Mouse (Mus musculus) intestine, postnatal 0 days (tissue): ENCODE data around the gene Galns. TPM values are rescaled to one million over a fixed set of nuclear protein-coding genes. Genes with fewer than 3 reads are reported as not detected.

Experiments used
- ATAC-seq: fragments of 200-750 bp; cut with Nextera tagmentation; 2 replicates; pipeline ENCODE4 v1.8.0; 2017; ENCODE audit warnings: mild to moderate bottlenecking, moderate TSS enrichment, moderate library complexity
- H3K27ac ChIP-seq: fragments of 300-500 bp; sonication (generic); 2 replicates; pipeline ENCODE4 v1.5.1; 2014; ENCODE audit warnings: mild to moderate bottlenecking, low read depth, low read length, moderate library complexity
- H3K27me3 ChIP-seq: fragments of 300-500 bp; sonication (generic); replicated peaks from 2 replicates; pipeline ENCODE4 v1.6.1; 2014; ENCODE audit warnings: low read length, mixed read lengths; ENCODE audit not compliant: control insufficient read depth, insufficient read depth
- H3K36me3 ChIP-seq: fragments of 300-500 bp; sonication (generic); 2 replicates; pipeline ENCODE4 v1.6.1; 2014; ENCODE audit warnings: mild to moderate bottlenecking, moderate library complexity; ENCODE audit not compliant: control insufficient read depth, insufficient read depth
- H3K4me1 ChIP-seq: fragments of 300-500 bp; sonication (generic); replicated peaks from 2 replicates; pipeline ENCODE4 v1.6.1; 2014; ENCODE audit warnings: antibody characterized with exemption, low read length, mixed read lengths; ENCODE audit not compliant: control insufficient read depth, insufficient read depth
- H3K4me2 ChIP-seq: fragments of 300-500 bp; sonication (generic); replicated peaks from 2 replicates; pipeline ENCODE4 v1.6.1; 2014; ENCODE audit warnings: low read depth, mild to moderate bottlenecking, moderate library complexity
- H3K4me3 ChIP-seq: fragments of 300-500 bp; sonication (generic); 2 replicates; pipeline ENCODE4 v1.5.1; 2014; ENCODE audit warnings: low read depth, low read length
- H3K9ac ChIP-seq: fragments of 300-500 bp; sonication (generic); 2 replicates; pipeline ENCODE4 v1.6.1; 2014; ENCODE audit warnings: mild to moderate bottlenecking, low read depth, low read length
- H3K9me3 ChIP-seq: fragments of 300-500 bp; sonication (generic); 2 replicates; pipeline ENCODE4 v1.6.1; 2016; ENCODE audit warnings: mixed run types; ENCODE audit not compliant: control insufficient read depth
- CTCF ChIP-seq: sonication (generic); IDR thresholded peaks from 2 replicates; pipeline ENCODE4 v1.5.1; 2016; ENCODE audit warnings: low read depth, mild to moderate bottlenecking, control low read depth, antibody characterized with exemption, moderate library complexity
- WGBS: fragments of 180-500 bp; shearing (Covaris S2); extraction: QIAGEN DNeasy Blood & Tissue Kit; methylation state at CpG from one replicate; pipeline ENCODE4 v1.1.7; 2014; 5-methylcytosine and 5-hydroxymethylcytosine counted together
- polyA plus RNA-seq: library from polyadenylated mRNA; unstranded; fragments of >200 nt; fragmentation: Nextera tagmentation; extraction: Ambion mirVana; gene quantifications from 2 replicates; pipeline ENCODE4 v1.2.1, GENCODE M21; 2015

Galns gene
- polyA plus RNA-seq, 1 experiment from 2014 or later: 58.1 TPM

DNA sequence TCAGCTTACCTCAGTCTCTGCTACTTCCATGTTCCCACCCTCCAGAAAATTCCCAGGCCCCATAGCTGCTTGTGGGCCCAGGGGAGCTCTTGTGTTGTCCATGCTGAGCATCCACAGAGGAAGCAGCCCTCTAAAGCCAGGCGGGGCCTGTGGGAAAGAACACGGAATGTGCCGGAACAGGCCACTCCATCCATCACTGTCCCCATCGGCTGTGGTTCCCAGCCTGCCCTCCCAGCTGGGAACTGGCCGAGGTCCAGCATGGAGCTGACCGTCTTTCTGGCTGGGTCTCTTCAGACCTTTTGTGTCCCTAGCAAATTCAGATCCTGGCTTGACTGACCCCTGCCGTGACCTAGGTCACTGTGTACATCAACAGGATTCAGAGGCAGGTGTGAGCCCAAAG, 43.5 kb upstream of the Galns start:
- Histone ChIP-seq H3K36me3 (no peaks in the 10 kb centered on the region; the same call in 1 of the 2 replicates), H3K4me2 (no peak overlapping the region), H3K4me3 (no peak overlapping the region), H3K27me3 (no peaks in the 10 kb centered on the region), H3K27ac (no peak overlapping the region), H3K9me3 (no peaks in the 10 kb centered on the region), H3K9ac (no peak overlapping the region), H3K4me1 (no peaks in the 10 kb centered on the region)
- 49% methylated on average over 7 of the region's 7 CpGs for WGBS
- TF ChIP-seq CTCF: no peak
- ATAC-seq: no peak; the same call in 1 of the 2 replicates

DNA sequence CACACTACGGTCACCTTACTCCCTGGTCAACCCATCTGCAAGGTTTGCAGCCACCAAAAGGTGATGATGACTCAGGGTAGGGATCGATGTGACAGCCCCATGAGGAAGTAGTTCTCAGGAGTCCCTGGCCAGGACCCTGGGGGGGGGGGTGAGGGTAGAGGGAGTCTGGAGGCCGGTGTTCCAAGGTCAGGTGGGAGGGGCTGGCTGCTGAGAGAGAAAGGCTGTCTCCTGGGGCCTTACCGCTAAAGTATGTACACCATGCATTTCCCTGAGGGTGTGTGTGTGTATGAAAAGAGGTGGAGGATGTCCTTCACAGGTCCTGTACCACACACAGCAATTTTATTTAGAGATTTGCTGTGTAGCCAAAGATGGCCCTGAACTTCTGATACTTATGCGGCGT, 41.4 kb upstream of the Galns start:
- no peak for TF ChIP-seq CTCF
- Histone ChIP-seq H3K27me3 (no peaks in the 10 kb centered on the region), H3K27ac (no peak overlapping the region), H3K9me3 (no peaks in the 10 kb centered on the region), H3K4me1 (no peaks in the 10 kb centered on the region), H3K9ac (no peak overlapping the region), H3K4me3 (no peak overlapping the region), H3K36me3 (0 out of 2 replicates have a peak, but pooled peaks cover 4% of the 10 kb centered on the region), H3K4me2 (no peak overlapping the region)
- 36% methylated on average over 6 of the region's 6 CpGs for WGBS
- ATAC-seq: no peak

DNA sequence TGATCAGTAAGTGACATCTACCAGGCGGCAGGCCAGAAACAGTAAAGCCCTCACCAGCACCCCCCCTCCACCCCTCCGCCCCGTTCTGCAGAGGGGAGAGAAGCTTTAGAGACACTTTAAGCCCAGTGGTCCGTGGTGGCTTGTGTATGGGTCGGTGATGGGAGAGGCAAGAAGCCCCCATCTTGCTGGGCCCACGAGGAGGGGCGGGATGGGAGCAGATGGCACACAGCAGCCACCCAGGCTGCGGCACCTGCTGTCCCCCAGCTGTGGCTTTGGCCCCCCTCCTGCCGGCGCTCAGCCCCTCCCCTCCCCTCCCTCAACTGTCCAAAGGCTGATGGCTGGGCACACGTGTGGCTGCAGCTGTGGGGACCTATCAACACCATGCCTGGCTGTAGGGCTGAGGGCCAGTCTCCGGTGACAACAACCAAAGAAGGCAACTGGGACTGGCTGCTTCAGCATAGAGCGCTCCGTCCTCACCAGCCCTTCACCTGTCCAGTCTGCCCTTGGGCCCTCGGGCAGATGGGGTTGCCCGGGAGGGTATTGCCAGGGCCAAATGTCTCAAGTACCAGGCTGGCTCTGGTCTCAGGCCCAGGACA, 40.2 kb upstream of the Galns start:
- WGBS: 86% methylated on average over 16 of the region's 16 CpGs
- TF ChIP-seq CTCF: no peak
- ATAC-seq: no peak

GRCm38 (mm10) chr8:122648192-122648970, 37.1 kb upstream of the Galns start:
- no peak for ATAC-seq
- no peak for TF ChIP-seq CTCF
- 66% methylated on average over 15 of the region's 15 CpGs for WGBS

More for the DNA sequence above, 40.2 kb upstream of the Galns start:
- H3K27ac ChIP-seq: no peak overlapping the region
- H3K4me1 ChIP-seq: no peaks in the 10 kb centered on the region
- H3K36me3 ChIP-seq: 0 out of 2 replicates have a peak, but pooled peaks cover 10% of the 10 kb centered on the region
- no peak overlapping the region for H3K9ac ChIP-seq
- H3K9me3 ChIP-seq: no peaks in the 10 kb centered on the region
- no peak overlapping the region for H3K4me3 ChIP-seq
- no peak overlapping the region for H3K4me2 ChIP-seq
- H3K27me3 ChIP-seq: no peaks in the 10 kb centered on the region

DNA sequence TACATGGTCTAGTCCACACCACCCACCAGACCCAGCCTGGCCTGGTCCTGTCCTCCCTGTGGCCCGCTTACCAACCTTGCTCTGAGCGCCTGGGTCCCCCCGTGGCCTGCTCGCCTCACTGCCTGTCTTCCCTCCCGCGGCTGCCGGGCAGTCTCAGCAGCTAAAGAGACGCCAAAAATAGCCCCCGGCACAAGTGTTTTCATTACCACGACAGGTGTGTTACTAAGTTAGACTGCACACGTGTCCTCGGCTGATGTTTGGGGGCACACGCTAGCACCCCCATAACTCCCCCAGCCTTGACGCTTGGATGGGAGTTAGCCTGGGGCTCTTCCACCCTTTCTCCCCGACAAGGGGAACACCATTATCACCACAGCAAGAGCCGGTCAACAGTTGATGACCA, 35.1 kb upstream of the Galns start:
- H3K4me3 ChIP-seq: no peak overlapping the region

More at GRCm38 (mm10) chr8:122648192-122648970, 37.1 kb upstream of the Galns start:
- Histone ChIP-seq H3K4me1 (no peaks in the 10 kb centered on the region), H3K4me2 (no peak overlapping the region), H3K27ac (no peak overlapping the region), H3K27me3 (no peaks in the 10 kb centered on the region), H3K36me3 (peaks cover 10% of the 10 kb centered on the region; the same call in 1 of the 2 replicates), H3K9ac (no peak overlapping the region), H3K9me3 (no peaks in the 10 kb centered on the region), H3K4me3 (no peak overlapping the region)

GRCm38 (mm10) chr8:122644175-122644954, 33.1 kb upstream of the Galns start:
- H3K27ac ChIP-seq: no peak overlapping the region
- no peak overlapping the region for H3K9ac ChIP-seq
- no peaks in the 10 kb centered on the region for H3K27me3 ChIP-seq
- WGBS: 77% methylated on average over 6 of the region's 6 CpGs
- 0 out of 2 replicates have a peak, but pooled peaks cover 6% of the 10 kb centered on the region for H3K4me1 ChIP-seq
- ATAC-seq: no peak
- no peak overlapping the region for H3K4me3 ChIP-seq
- peaks cover 10% of the 10 kb centered on the region; the same call in 1 of the 2 replicates for H3K36me3 ChIP-seq
- H3K9me3 ChIP-seq: no peaks in the 10 kb centered on the region
- TF ChIP-seq CTCF: no peak
- H3K4me2 ChIP-seq: no peak overlapping the region

More for the DNA sequence above, 35.1 kb upstream of the Galns start:
- no peak for TF ChIP-seq CTCF
- H3K4me2 ChIP-seq: no peak overlapping the region
- H3K27ac ChIP-seq: no peak overlapping the region
- no peaks in the 10 kb centered on the region for H3K9me3 ChIP-seq
- WGBS: 92% methylated on average over 16 of the region's 16 CpGs
- H3K9ac ChIP-seq: no peak overlapping the region
- no peak for ATAC-seq
- H3K4me1 ChIP-seq: no peaks in the 10 kb centered on the region
- no peaks in the 10 kb centered on the region for H3K27me3 ChIP-seq
- H3K36me3 ChIP-seq: peaks cover 10% of the 10 kb centered on the region; the same call in 1 of the 2 replicates
